Mouse (Mus musculus) ES-E14 (cell line): ENCODE measurements around the gene Gjb4. TPM values are rescaled to one million over a fixed set of nuclear protein-coding genes. Genes with fewer than 3 reads are reported as not detected.

Source experiments
- DNase-seq: peaks from one replicate; pipeline ENCODE4 v3.0.0-alpha.2; 2013; ENCODE audit warnings: low read depth, low spot score
- H3K27ac ChIP-seq: 2 replicates; pipeline ENCODE4 v1.5.1; 2012; ENCODE audit warnings: low read depth, mild to moderate bottlenecking, low read length, moderate library complexity, mixed read lengths; ENCODE audit not compliant: poor library complexity, insufficient read depth, severe bottlenecking
- H3K36me3 ChIP-seq: 2 replicates; pipeline ENCODE4 v1.6.1; 2012; ENCODE audit warnings: mild to moderate bottlenecking, low read length, moderate library complexity, mixed read lengths; ENCODE audit not compliant: control insufficient read depth, poor library complexity, insufficient read depth, severe bottlenecking
- H3K4me1 ChIP-seq, 2 experiments: fragments of 150-350 bp in 1 of 2; sonication (generic) in 1 of 2; 2 replicates each; pipeline ENCODE4 v1.6.1; 2012; ENCODE audit warnings: low read length in 2 of 2, mild to moderate bottlenecking in 1 of 2, mixed read lengths in 1 of 2; ENCODE audit not compliant: control insufficient read depth in 2 of 2, insufficient read depth in 2 of 2, poor library complexity in 1 of 2
- H3K4me3 ChIP-seq, 2 experiments: fragments of 150-350 bp in 1 of 2; sonication (generic) in 1 of 2; 2 replicates each; pipeline ENCODE4 v1.5.1; 2012; ENCODE audit warnings: low read length in 2 of 2, low read depth in 1 of 2, mild to moderate bottlenecking in 1 of 2, mixed read lengths in 1 of 2; ENCODE audit not compliant: insufficient read depth in 1 of 2, poor library complexity in 1 of 2, severe bottlenecking in 1 of 2
- H3K9ac ChIP-seq: 2 replicates; pipeline ENCODE4 v1.6.1; 2012; ENCODE audit warnings: low read depth, mild to moderate bottlenecking, low read length, mixed read lengths; ENCODE audit not compliant: poor library complexity, insufficient read depth, severe bottlenecking
- H3K9me3 ChIP-seq: fragments of 150-350 bp; sonication (generic); 2 replicates; pipeline ENCODE4 v1.6.1; 2012; ENCODE audit warnings: low read depth, mild to moderate bottlenecking, low read length; ENCODE audit not compliant: control insufficient read depth, insufficient read depth
- CHD2 ChIP-seq: IDR thresholded peaks from 2 replicates; pipeline ENCODE4 v1.6.1; 2014; ENCODE audit warnings: mild to moderate bottlenecking, low read depth, low read length, inconsistent platforms
- HCFC1 ChIP-seq: IDR thresholded peaks from 2 replicates; pipeline ENCODE4 v1.6.1; 2012; ENCODE audit warnings: low read length, inconsistent platforms, borderline replicate concordance; ENCODE audit not compliant: insufficient read depth
- MAFK ChIP-seq: IDR thresholded peaks from 2 replicates; pipeline ENCODE4 v1.6.1; 2014; ENCODE audit warnings: mild to moderate bottlenecking, low read depth, low read length, inconsistent platforms; ENCODE audit not compliant: insufficient read depth
- ZC3H11A ChIP-seq: IDR thresholded peaks from 2 replicates; pipeline ENCODE4 v1.6.1; 2012; ENCODE audit warnings: low read depth, mild to moderate bottlenecking, inconsistent platforms, low read length, borderline replicate concordance
- ZNF384 ChIP-seq: IDR thresholded peaks from 2 replicates; pipeline ENCODE4 v1.6.1; 2012; ENCODE audit warnings: low read depth, low read length, inconsistent platforms
- in situ Hi-C, 2 experiments: fragments of 600-800 bp; cut with MboI; formaldehyde crosslinking; loops; one replicate each; pipeline ENCODE4 v1.15.1; 2025; ENCODE audit warnings: low sequenced_read_pairs in 2 of 2, inconsistent platforms in 1 of 2; ENCODE audit not compliant: unreplicated experiment in 2 of 2
- total RNA-seq: library from RNA; depleted of rRNA; stranded (reverse); fragments of 300-350 nt; gene quantifications from 2 replicates; pipeline ENCODE4 v1.2.3, GENCODE M21; 2012

Gene Gjb4
- total RNA-seq, 1 experiment, result 1.6 TPM

DNA sequence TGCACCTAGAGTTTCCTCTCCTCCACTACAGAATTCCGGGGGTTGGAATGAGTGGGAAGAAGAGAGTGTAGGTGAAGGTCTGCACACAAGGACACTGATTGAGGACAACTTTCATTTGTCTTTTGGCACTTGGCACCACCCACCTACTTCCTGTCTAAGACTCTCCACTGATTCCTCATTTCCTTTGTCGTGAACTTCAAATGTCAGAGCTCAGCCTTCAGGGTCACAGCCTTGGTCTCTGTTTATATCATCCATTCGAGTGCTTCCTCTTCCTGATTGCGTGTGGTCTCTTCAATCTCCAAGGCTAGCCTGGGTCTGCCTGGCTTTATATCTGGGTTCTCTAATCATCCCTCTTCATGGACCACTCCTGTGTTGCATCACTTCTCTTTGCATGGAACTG lies 41.7 kb upstream of the Gjb4 start:
- Histone ChIP-seq H3K4me1 (no peaks in the 10 kb centered on the region), H3K27ac (no peak overlapping the region), H3K9me3 (no peaks in the 10 kb centered on the region), H3K36me3 (no peaks in the 10 kb centered on the region), H3K9ac (no peak overlapping the region), H3K4me3 (no peak overlapping the region)
- no peak for DNase-seq
- in situ Hi-C loops, result no loop called here
- TF ChIP-seq ZC3H11A, result no peak
- TF ChIP-seq MAFK, result no peak
- TF ChIP-seq CHD2, result no peak
- TF ChIP-seq ZNF384, result no peak
- TF ChIP-seq HCFC1, result no peak

DNA sequence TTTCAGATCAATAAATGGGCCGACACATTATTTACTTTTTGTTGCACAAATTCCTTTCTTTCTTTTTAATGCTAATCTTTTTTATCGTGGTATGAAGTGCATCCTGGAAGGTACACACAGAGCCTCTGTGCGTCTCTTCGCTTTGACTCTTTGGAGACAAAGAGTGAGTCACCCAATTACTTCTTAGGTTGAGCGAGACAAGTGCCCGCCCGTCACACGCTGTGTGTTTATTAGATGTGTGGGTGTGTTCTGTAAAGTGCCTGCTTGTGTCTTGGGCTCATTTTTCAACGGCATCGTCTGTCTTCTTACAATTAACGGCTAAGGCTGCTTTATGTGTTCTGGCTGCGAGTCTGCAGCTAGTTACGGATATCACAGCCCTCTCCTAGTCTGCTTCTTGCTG lies 35.8 kb upstream of the Gjb4 start:
- H3K36me3 ChIP-seq, result no peaks in the 10 kb centered on the region
- in situ Hi-C loops, result no loop called here
- no peak for TF ChIP-seq CHD2
- TF ChIP-seq HCFC1, result no peak
- no peak for TF ChIP-seq ZC3H11A
- TF ChIP-seq ZNF384, result no peak
- TF ChIP-seq MAFK, result no peak
- no peaks in the 10 kb centered on the region for H3K9me3 ChIP-seq
- H3K27ac ChIP-seq, result no peak overlapping the region
- no peak overlapping the region for H3K4me3 ChIP-seq
- H3K9ac ChIP-seq, result no peak overlapping the region
- DNase-seq, result no peak
- H3K4me1 ChIP-seq, result no peaks in the 10 kb centered on the region

DNA sequence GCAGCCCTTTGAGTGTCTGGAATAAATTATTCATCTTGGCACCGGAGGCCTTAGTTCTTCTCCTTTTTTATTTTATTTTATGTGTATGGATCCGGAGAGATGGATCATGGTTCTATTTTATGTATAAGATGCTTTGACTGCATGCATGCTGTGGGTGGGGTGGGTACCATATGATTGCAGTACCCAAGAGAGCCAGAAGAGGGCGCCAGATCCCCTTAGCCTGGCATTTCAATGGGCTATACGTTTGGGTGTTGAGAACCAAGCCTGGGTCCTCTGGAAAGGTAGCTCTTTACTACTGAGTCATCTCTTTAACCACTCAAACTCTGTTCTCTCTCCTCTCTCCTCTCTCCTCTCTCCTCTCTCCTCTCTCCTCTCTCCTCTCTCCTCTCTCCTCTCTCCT lies 23.5 kb upstream of the Gjb4 start:
- H3K4me3 ChIP-seq, result no peak overlapping the region
- no peak overlapping the region for H3K9ac ChIP-seq
- DNase-seq, result no peak
- TF ChIP-seq ZNF384, result no peak
- TF ChIP-seq CHD2, result no peak
- 0 out of 2 replicates have a peak, but pooled peaks have one; percentile 43 for TF ChIP-seq ZC3H11A
- in situ Hi-C loops, result loop anchor here in 1 of 2 experiments (10.0 kb wide), 1 partner anchor 237 kb away; no protein-coding TSS in a partner anchor
- no peaks in the 10 kb centered on the region for H3K4me1 ChIP-seq
- no peaks in the 10 kb centered on the region for H3K9me3 ChIP-seq
- no peaks in the 10 kb centered on the region for H3K36me3 ChIP-seq
- no peak overlapping the region for H3K27ac ChIP-seq

DNA sequence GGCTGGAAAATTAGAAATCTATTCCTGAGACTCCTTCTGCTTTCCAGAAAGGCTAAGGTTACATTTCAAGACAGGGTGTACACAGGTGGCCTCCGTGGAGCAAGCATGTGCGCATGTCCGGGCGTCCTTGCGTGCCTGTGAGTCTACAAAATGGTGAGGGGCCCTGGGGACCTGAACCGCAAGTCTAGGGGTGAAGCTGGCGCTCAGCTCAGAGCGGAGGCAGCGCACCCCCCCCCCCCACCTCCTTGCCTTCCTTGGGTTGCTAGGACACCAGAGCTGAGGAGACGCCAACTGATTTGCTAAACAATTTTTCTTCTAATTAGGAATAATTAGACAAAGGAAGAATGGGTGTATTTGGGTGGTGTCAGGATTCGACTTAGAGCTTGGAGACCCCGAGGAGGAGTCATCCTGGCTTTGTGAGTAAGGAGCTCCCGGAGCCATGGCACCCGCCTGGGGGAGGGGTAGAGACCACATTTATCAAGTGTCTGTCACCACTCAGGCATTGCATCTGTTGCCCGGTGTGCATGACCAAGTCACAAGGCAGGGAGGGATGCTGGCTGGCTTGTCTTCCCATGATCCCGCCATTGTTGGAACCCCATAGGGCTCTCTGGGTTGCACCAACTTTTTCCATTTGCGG lies 21.8 kb upstream of the Gjb4 start:
- Histone ChIP-seq H3K4me1 (no peaks in the 10 kb centered on the region), H3K27ac (no peak overlapping the region), H3K4me3 (no peak overlapping the region), H3K9me3 (no peaks in the 10 kb centered on the region), H3K9ac (no peak overlapping the region), H3K36me3 (no peaks in the 10 kb centered on the region)
- no peak for DNase-seq
- TF ChIP-seq ZNF384, result no peak
- no peak for TF ChIP-seq HCFC1
- no peak for TF ChIP-seq MAFK
- TF ChIP-seq ZC3H11A, result no peak
- TF ChIP-seq CHD2, result no peak
- in situ Hi-C loops, result loop anchor here in 1 of 2 experiments (10.0 kb wide), 1 partner anchor 239 kb away; no protein-coding TSS in a partner anchor
